Mouse (Mus musculus) bone marrow, adult 2 months (tissue): Measurements from ENCODE around the gene Aspscr1.

Experiments
- CTCF ChIP-seq: fragments of 200-500 bp; IDR thresholded peaks from 2 replicates; pipeline ENCODE4 v1.5.1; 2011; ENCODE audit warnings: low read length, control low read depth; ENCODE audit not compliant: control insufficient read depth, insufficient read depth
- POLR2A ChIP-seq: fragments of 200-500 bp; IDR thresholded peaks from 2 replicates; pipeline ENCODE4 v1.6.1; 2011; ENCODE audit warnings: low read depth, mild to moderate bottlenecking, control low read depth, low read length, borderline replicate concordance; ENCODE audit not compliant: control insufficient read depth

DNA sequence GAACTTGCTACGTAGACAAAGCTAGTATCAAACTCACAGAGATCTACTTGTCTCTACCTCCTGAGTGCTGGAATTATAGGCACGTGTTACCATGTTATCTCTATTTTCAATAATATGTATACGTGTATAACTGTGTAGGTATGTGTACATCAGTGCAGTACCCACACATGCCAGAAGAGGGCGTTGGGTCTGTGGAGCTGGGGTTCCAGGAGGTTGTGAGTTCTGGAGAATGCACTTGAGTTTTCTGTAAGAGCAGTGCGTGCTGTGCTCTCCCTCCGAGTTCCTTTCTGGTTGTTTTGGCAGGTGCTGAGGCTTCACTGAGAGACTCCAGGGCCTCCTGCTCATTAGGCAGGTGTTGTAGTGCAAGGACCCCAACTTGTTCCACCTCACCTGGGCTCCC, 23.8 kb downstream of the Aspscr1 start:
- TF ChIP-seq POLR2A (no peak), CTCF (peak; percentile 22; the same call in 1 of the 2 replicates)
